Mouse (Mus musculus): ENCODE data around the gene Vdac2.

- TF ChIP-seq GATA1 (IDR thresholded peaks at IDR 0.05; ENCODE audit: borderline replicate concordance, low read length) (no peak), FLI1 (IDR thresholded peaks at IDR 0.05; ENCODE audit: low read length) (no peak)
Observed at GRCm38 (mm10) chr14:21856886-21857285, 31.8 kb downstream of the Vdac2 start.
